Mouse (Mus musculus) ES-CJ7 (cell line): ENCODE results near the gene Map3k19.

ENCODE experiments used
- DNase-seq: peaks from one replicate; pipeline ENCODE4 v3.0.0; 2011; ENCODE audit warnings: low read depth, low spot score

Gene Map3k19

GRCm38 (mm10) chr1:127854486-127855222 is at the start of gene Map3k19:
Gene Map3k19, minus strand, starts transcription at chr1:127855031.
- no peak for DNase-seq

GRCm38 (mm10) chr1:127899401-127899800 is 44.6 kb upstream of the Map3k19 start:
- DNase-seq = no peak

GRCm38 (mm10) chr1:127869276-127869675 is 14.4 kb upstream of the Map3k19 start:
- DNase-seq = no peak

- DNase-seq = peak; percentile 92
Measured at GRCm38 (mm10) chr1:127868300-127869261, 13.8 kb upstream of the Map3k19 start, which contains the start of gene Rab3gap1. Gene Rab3gap1, plus strand, starts transcription at chr1:127868773.

GRCm38 (mm10) chr1:127863806-127864205 is 9.0 kb upstream of the Map3k19 start:
- DNase-seq = no peak

- no peak for DNase-seq
Measured at GRCm38 (mm10) chr1:127861900-127862299, 7.1 kb upstream of the Map3k19 start.

GRCm38 (mm10) chr1:127860492-127860891 is 5.7 kb upstream of the Map3k19 start:
- DNase-seq = no peak

GRCm38 (mm10) chr1:127859799-127860400 is 5.1 kb upstream of the Map3k19 start:
- DNase-seq = no peak

GRCm38 (mm10) chr1:127858945-127859648 is 4.3 kb upstream of the Map3k19 start:
- no peak for DNase-seq

- DNase-seq = no peak
Measured at GRCm38 (mm10) chr1:127850075-127850610, 4.7 kb downstream of the Map3k19 start.

GRCm38 (mm10) chr1:127845472-127845871 is 9.4 kb downstream of the Map3k19 start:
- DNase-seq = no peak

- no peak for DNase-seq
Measured at GRCm38 (mm10) chr1:127838602-127839001, 16.2 kb downstream of the Map3k19 start.

GRCm38 (mm10) chr1:127836619-127837018 is 18.2 kb downstream of the Map3k19 start:
- no peak for DNase-seq

GRCm38 (mm10) chr1:127834202-127834601 is 20.6 kb downstream of the Map3k19 start:
- DNase-seq = no peak

GRCm38 (mm10) chr1:127833714-127834113 is 21.1 kb downstream of the Map3k19 start:
- no peak for DNase-seq

GRCm38 (mm10) chr1:127830215-127830921 is 24.5 kb downstream of the Map3k19 start:
- DNase-seq = no peak

GRCm38 (mm10) chr1:127827325-127827724 is 27.5 kb downstream of the Map3k19 start:
- DNase-seq = peak; percentile 73

GRCm38 (mm10) chr1:127816381-127816780 is 38.5 kb downstream of the Map3k19 start:
- no peak for DNase-seq

GRCm38 (mm10) chr1:127812929-127813328 is 41.9 kb downstream of the Map3k19 start:
- DNase-seq = no peak

GRCm38 (mm10) chr1:127808671-127809070 is 46.2 kb downstream of the Map3k19 start:
- DNase-seq = no peak
